Mouse (Mus musculus) G1E (cell line): ENCODE measurements at regions not wholly inside any gene's neighbourhood (a gene's known extent, or its start where the extent isn't known, plus 50 kb on each side); places are given as distances from the start of the nearest gene placed in this dataset.

ENCODE experiments used
- ATAC-seq: 2 replicates; pipeline ENCODE4 v1.8.0; 2016; ENCODE audit warnings: mild to moderate bottlenecking; ENCODE audit not compliant: insufficient number of reproducible peaks, poor library complexity, low FRiP score, severe bottlenecking; ENCODE audit errors: extremely low read depth
- DNase-seq: peaks from one replicate; pipeline ENCODE4 v3.0.0; 2012; ENCODE audit warnings: low spot score
- H3K27me3 ChIP-seq: 2 replicates; pipeline ENCODE4 v1.6.1; 2012; ENCODE audit warnings: mild to moderate bottlenecking, low read length, inconsistent platforms; ENCODE audit not compliant: insufficient read depth
- H3K36me3 ChIP-seq: replicated peaks from 2 replicates; pipeline ENCODE3; 2012; ENCODE audit warnings: mild to moderate bottlenecking, inconsistent platforms
- H3K4me1 ChIP-seq: 2 replicates; pipeline ENCODE4 v1.6.1; 2012; ENCODE audit warnings: low read depth, low read length, inconsistent platforms, mixed read lengths; ENCODE audit not compliant: insufficient read depth
- H3K4me3 ChIP-seq: 2 replicates; pipeline ENCODE4 v1.5.1; 2012; ENCODE audit warnings: low read depth, mild to moderate bottlenecking, inconsistent platforms, low read length, moderate library complexity, mixed read lengths
- H3K9me3 ChIP-seq: replicated peaks from 2 replicates; pipeline ENCODE4 v1.6.1; 2012; ENCODE audit warnings: inconsistent platforms
- CTCF ChIP-seq: IDR thresholded peaks from 2 replicates; pipeline ENCODE4 v1.5.1; 2012; ENCODE audit warnings: low read depth, low read length, inconsistent platforms, mixed read lengths
- GATA1 ChIP-seq: IDR thresholded peaks from 2 replicates; pipeline ENCODE4 v1.6.1; 2012; ENCODE audit warnings: borderline replicate concordance, low read length, inconsistent platforms, mixed read lengths
- GATA2 ChIP-seq: IDR thresholded peaks from 2 replicates; pipeline ENCODE4 v1.6.1; 2012; ENCODE audit warnings: low read depth, low read length, inconsistent platforms, borderline replicate concordance
- POLR2AphosphoS5 ChIP-seq: IDR thresholded peaks from 2 replicates; pipeline ENCODE4 v1.6.1; 2012; ENCODE audit warnings: low read depth, low read length, inconsistent platforms; ENCODE audit not compliant: insufficient replicate concordance
- TAL1 ChIP-seq: conservative IDR thresholded peaks from 2 replicates; pipeline ENCODE4 v1.6.1; 2012; ENCODE audit warnings: low read depth, low read length, inconsistent platforms, mixed read lengths

GRCm38 (mm10) chr11:104038271-104038800 is 71.8 kb downstream of the Arf2 start:
- Histone ChIP-seq H3K27me3 (peaks cover 8% of the 10 kb centered on the region; the same call in 1 of the 2 replicates), H3K4me1 (no peaks in the 10 kb centered on the region), H3K4me3 (no peak overlapping the region), H3K9me3 (no peaks in the 10 kb centered on the region), H3K36me3 (no peaks in the 10 kb centered on the region)
- TF ChIP-seq GATA1 (no peak), GATA2 (no peak), TAL1 (no peak), POLR2AphosphoS5 (no peak), CTCF (no peak)
- ATAC-seq (no peak), DNase-seq (no peak)

- Histone ChIP-seq H3K36me3 (no peaks in the 10 kb centered on the region), H3K4me3 (no peak overlapping the region), H3K27me3 (peaks cover 2% of the 10 kb centered on the region), H3K4me1 (no peaks in the 10 kb centered on the region), H3K9me3 (no peaks in the 10 kb centered on the region)
- DNase-seq (no peak), ATAC-seq (no peak)
- TF ChIP-seq POLR2AphosphoS5: no peak
- TF ChIP-seq TAL1: no peak
- TF ChIP-seq GATA1: no peak
- TF ChIP-seq CTCF: no peak
Measured at GRCm38 (mm10) chr11:104045216-104045615, 78.7 kb downstream of the Arf2 start.

- Histone ChIP-seq H3K27me3 (no peaks in the 10 kb centered on the region; the same call in 1 of the 2 replicates), H3K4me3 (no peak overlapping the region), H3K36me3 (no peaks in the 10 kb centered on the region), H3K4me1 (no peaks in the 10 kb centered on the region), H3K9me3 (no peaks in the 10 kb centered on the region)
- DNase-seq (no peak), ATAC-seq (no peak)
- TF ChIP-seq CTCF (no peak), POLR2AphosphoS5 (no peak), GATA2 (no peak), TAL1 (no peak), GATA1 (no peak)
Measured at GRCm38 (mm10) chr11:104051986-104052385, 80.7 kb upstream of the Crhr1 start.

GRCm38 (mm10) chr11:104053242-104053641 is 79.4 kb upstream of the Crhr1 start:
- H3K4me1 ChIP-seq: no peaks in the 10 kb centered on the region
- no peaks in the 10 kb centered on the region for H3K36me3 ChIP-seq
- ATAC-seq (no peak), DNase-seq (peak; percentile 30)
- no peaks in the 10 kb centered on the region for H3K9me3 ChIP-seq
- TF ChIP-seq GATA2 (no peak), GATA1 (no peak), POLR2AphosphoS5 (no peak), CTCF (no peak), TAL1 (no peak)
- no peaks in the 10 kb centered on the region; the same call in 1 of the 2 replicates for H3K27me3 ChIP-seq
- H3K4me3 ChIP-seq: no peak overlapping the region

GRCm38 (mm10) chr11:104055941-104056340 is 76.7 kb upstream of the Crhr1 start:
- H3K9me3 ChIP-seq: no peaks in the 10 kb centered on the region
- H3K27me3 ChIP-seq: no peaks in the 10 kb centered on the region
- DNase-seq (no peak), ATAC-seq (no peak)
- H3K4me3 ChIP-seq: no peak overlapping the region
- H3K36me3 ChIP-seq: no peaks in the 10 kb centered on the region
- TF ChIP-seq GATA1 (no peak), CTCF (no peak), GATA2 (no peak), TAL1 (no peak)
- no peaks in the 10 kb centered on the region for H3K4me1 ChIP-seq

- TF ChIP-seq POLR2AphosphoS5 (no peak), TAL1 (no peak), GATA2 (no peak), GATA1 (no peak), CTCF (no peak)
- no peak for ATAC-seq
- H3K9me3 ChIP-seq: no peaks in the 10 kb centered on the region
Measured at GRCm38 (mm10) chr11:104057046-104057445, 75.6 kb upstream of the Crhr1 start.

GRCm38 (mm10) chr11:104058600-104058999 is 74.1 kb upstream of the Crhr1 start:
- no peak for ATAC-seq
- no peak for DNase-seq
- Histone ChIP-seq H3K9me3 (no peaks in the 10 kb centered on the region), H3K4me1 (no peaks in the 10 kb centered on the region), H3K27me3 (no peaks in the 10 kb centered on the region; the same call in 1 of the 2 replicates), H3K36me3 (no peaks in the 10 kb centered on the region), H3K4me3 (no peak overlapping the region)
- TF ChIP-seq GATA2 (no peak), TAL1 (no peak)

More at GRCm38 (mm10) chr11:104057046-104057445, 75.6 kb upstream of the Crhr1 start:
- no peak for DNase-seq
- Histone ChIP-seq H3K27me3 (no peaks in the 10 kb centered on the region; the same call in 1 of the 2 replicates), H3K36me3 (no peaks in the 10 kb centered on the region), H3K4me1 (no peaks in the 10 kb centered on the region), H3K4me3 (no peak overlapping the region)
